Mouse (Mus musculus) megakaryocyte-erythroid progenitor cell, adult 5-6 weeks (primary cell): Measurements from ENCODE around the gene Pim3. TPM values are rescaled to one million over a fixed set of nuclear protein-coding genes. Genes with fewer than 3 reads are reported as not detected.

Experiments used
- ATAC-seq: replicated peaks from 2 replicates; pipeline ENCODE4 v1.8.0; 2016; ENCODE audit warnings: mild to moderate bottlenecking, inconsistent platforms; ENCODE audit not compliant: severe bottlenecking, poor library complexity, low FRiP score, low TSS enrichment
- total RNA-seq, 2 experiments: library from RNA; stranded (forward) in 1 of 2; stranded (reverse) in 1 of 2; fragments of 200-1000, 215-1000 nt in 1 of 2; fragments of >200 nt in 1 of 2; fragmentation: Nextera tagmentation in 1 of 2; gene quantifications; 2 replicates each; pipeline ENCODE4 v1.2.3; 2014 to 2017

Gene Pim3
- total RNA-seq, 2 experiments from 2014 or later, result 5.5 to 6.4 TPM

- ATAC-seq, result no peak
Measured at GRCm38 (mm10) chr15:88870418-88871185, 8.6 kb downstream of the Pim3 start.

DNA sequence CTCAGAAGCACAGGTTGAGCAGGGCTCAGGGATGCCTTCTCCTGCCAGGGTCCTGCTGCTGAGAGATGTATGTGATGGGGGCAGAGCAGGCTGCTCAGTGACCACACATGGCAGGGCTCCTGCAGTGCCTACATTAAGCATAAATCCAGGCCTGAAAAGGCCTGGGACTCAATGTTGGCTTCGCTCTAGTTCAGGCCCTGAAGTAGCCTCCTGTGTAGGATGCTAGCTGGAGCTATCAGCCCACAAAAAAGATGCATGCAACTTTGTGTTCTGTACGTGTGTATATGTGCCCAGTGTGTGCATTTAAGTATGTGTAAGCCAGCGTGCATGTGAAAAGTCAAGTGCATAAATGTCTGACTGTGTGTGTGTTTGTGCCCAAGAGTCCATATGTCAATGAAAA, 12.1 kb downstream of the Pim3 start:
- no peak for ATAC-seq

GRCm38 (mm10) chr15:88874477-88874876, 12.5 kb downstream of the Pim3 start:
- no peak for ATAC-seq

DNA sequence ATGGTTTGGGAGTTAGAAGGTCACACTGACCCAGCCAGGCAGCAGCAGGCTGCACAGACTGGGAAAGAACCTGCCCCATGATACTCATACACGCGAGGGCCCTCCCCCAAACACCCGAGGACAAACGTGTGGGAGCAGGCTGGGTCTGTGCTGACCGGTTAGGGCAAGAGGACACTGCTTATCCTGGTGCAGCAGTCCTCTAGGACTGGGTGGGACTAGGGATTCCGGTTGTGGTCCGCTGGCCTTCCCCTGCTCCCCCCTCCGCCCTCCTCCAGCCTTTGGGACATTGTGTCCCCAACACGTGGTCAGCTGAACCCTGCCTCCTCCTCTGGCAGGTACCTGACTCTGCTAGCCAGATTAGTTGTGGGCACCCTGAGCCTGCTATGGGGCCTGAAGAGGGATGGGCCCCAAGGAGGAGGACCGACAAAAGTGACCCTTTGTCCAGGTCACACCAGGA, 13.7 kb downstream of the Pim3 start:
- peak; percentile 5; the same call in 1 of the 2 replicates for ATAC-seq

- peak; percentile 89 for ATAC-seq
Measured at GRCm38 (mm10) chr15:88876155-88877020, 14.4 kb downstream of the Pim3 start.

GRCm38 (mm10) chr15:88877021-88877400, 15.0 kb downstream of the Pim3 start:
- no peak for ATAC-seq

DNA sequence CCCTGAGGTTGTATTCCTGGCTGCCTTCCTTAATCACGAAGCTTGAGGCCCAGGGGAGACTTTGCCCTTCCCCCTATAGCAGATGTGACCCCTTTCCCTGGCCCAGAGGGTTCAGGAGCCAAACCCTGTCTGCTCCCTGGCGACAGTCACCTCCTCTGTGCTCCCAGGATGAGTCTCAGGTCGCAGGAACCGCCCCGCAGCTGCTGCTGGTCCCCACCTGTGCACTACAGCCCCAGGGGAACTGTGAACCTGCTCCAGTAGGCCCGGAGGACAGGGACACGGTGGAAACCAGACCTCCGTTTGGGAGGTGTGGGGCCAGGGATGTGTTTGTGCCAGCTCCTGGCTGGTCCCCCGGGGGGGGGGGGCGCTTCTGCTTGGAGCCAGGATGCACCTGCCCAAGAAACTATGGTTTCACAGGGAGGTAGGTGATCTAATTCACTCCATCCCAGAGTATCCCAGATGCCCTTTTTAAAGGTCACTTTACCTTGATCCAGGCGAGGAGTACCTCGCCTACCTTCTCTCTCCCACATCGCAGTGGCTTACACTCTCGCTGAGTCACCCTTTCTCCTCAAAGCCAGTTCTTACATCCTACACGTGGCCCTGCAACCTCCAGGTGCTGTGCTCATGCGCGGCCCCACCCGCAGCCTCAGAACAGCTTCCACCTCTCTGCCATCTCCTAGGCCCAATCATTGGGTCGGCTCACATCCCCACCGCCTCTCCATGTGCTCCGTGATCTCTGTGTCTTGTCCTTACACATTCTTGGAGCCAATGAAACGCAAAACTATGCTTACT, 19.5 kb downstream of the Pim3 start:
- ATAC-seq, result no peak

DNA sequence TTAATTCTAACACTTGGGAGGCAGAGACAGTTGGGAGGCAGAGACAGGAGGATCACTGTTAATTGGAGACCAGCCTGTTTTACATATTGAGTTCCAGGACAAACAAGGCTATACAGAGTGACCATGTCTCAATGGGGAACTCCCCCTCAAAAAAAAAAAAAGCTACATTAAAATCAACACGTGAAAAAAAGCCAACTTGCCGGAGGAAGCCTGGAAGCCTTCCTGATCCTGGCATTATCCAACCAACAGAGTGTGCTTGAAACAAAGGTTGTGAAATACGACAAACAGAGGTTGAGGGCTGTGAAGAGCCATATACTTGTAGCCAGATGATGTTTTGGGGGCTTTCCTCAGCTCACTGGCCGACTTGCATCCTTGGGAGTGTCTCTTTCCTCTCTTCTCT, 20.9 kb downstream of the Pim3 start:
- no peak for ATAC-seq

DNA sequence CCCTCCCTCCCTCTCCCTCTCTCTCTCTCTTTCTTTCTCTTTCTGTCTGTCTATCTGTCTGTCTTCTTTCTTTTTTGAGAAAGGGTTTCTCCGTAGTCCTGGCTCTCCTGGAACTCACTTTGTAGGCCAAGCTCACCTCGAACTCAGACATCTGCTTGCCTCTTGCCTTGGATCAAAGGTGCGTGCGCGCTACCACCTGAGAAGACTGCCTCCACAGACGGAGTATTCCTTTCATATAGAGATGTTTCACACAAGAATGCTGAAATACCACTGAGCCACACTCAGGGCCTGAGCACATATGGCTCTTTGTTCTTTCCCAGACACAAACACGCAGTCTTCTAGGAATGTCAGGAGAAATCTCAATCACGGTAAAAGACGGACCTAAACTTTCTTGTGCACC, 21.4 kb downstream of the Pim3 start:
- no peak for ATAC-seq

DNA sequence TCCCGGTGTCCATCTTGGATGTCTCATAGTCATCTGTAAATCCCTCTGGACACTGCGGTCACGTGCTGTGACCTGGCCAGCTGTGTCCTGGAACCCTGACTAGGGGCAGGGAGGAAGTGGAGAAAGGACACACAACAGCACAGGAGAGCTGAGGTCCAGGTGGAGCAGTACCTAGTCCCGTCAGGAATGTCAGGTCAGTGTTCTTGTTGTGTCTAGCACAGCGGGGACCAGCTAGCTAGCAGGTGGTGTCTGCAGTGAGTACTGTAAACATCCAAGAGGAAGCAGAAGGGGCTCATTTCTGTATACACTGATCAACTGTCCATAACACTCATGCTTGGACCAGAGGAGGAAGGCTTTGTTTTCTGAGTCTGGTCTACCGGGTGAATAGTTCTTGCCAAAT, 23.4 kb downstream of the Pim3 start:
- no peak for ATAC-seq

DNA sequence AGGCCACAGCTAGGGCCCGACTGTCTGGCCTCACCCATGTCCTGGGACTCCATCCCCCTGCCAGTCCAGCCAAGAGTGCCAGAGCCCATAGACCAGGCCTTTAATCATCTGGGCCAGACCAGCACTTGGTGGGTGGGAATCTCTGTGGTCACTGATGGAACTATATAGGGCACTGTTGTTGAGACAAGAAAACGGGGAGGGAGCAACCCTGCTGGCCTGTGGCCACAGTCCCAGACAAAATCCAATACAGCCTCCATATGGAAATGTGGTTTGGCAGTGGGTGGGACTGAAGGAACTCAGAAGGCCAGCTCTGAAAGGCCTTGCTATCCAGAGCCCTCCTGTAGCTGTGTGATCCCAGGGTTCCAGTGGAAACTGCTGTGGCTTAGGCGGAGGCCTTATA, 27.0 kb downstream of the Pim3 start:
- no peak for ATAC-seq

- no peak for ATAC-seq
Measured at GRCm38 (mm10) chr15:88889994-88890393, 28.0 kb downstream of the Pim3 start.

DNA sequence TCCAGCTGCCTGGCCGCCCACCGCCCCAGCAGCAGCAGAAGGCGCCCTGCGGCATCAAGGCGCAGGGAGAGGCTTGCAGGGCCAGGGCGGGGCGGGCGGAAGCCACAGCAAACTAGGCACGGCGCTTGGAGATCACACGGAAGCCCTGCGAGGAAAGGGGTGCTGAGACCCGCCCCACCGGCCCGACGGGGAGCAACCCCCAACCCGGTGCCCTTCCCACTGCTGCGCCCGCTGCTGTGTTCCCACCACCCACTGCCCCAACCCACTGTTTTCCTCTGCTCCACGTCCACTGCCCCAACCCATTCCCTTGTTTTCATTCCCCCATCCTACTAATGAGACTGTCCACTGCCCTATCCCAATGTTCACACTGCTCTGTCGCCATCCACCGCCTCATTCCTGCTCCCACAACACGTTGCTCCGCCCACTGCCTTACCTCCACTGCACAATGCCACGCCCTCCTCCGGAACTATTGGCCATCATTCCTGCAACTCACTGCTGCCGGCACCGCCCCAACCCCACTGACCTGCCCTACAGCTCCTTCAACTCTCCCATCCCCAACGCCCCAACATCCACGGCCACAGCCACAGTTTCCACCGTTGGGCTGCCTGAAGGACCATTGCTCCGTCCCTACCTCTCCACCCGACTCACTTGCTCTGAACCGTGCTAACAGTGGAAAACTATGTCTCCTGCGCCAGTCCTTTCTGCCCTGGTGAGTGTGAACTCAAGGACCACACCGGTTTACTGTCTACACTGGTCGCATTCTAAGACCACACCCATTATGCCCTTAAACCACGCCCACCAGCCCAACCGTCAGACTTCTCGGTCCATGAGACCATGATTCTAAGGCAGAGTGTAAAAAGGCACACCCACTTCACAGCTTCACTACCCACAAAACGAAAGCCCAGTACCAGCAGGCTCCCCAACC, 29.0 kb downstream of the Pim3 start:
- ATAC-seq, result peak; percentile 96

GRCm38 (mm10) chr15:88891676-88892040, 29.7 kb downstream of the Pim3 start:
- ATAC-seq, result no peak

DNA sequence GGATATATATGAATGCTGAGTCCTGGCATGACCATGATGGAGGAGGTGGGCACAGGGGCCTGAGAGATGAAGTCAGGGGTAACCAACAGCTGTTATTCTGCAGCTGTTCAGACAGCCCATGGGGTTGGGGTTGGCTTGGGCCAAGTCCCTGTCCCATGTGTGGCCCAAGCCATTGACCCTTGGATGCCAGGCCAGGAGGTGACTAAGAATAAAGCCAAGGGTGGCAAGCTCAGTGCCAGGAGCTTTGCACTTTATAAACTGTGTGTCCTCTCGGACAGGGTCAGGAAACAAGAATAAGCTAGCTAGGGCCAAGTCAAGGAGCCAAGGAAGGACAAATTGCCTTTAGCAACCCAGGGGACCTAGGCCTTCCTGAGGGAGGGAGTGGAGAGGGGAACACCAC, 30.3 kb downstream of the Pim3 start:
- ATAC-seq, result no peak

GRCm38 (mm10) chr15:88892876-88893275, 30.9 kb downstream of the Pim3 start:
- no peak for ATAC-seq

GRCm38 (mm10) chr15:88895119-88895518, 33.1 kb downstream of the Pim3 start:
- ATAC-seq, result no peak

GRCm38 (mm10) chr15:88895891-88896290, 33.9 kb downstream of the Pim3 start:
- no peak for ATAC-seq
